Mouse (Mus musculus): Measurements from ENCODE around the gene B4galt3. TPM values are rescaled to one million over a fixed set of nuclear protein-coding genes. Genes with fewer than 3 reads are reported as not detected.

The B4galt3 gene
- polyA plus RNA-seq, 1 experiment from 2014 or later = 92.6 TPM

GRCm38 (mm10) chr1:171271196-171271595, 1.1 kb downstream of the B4galt3 start:
- Histone ChIP-seq H3K36me3 (ENCODE audit: control insufficient read depth, insufficient read depth, low read length) (peaks cover 31% of the 10 kb centered on the region), H3K27me3 (ENCODE audit: control insufficient read depth, insufficient read depth, low read depth, low read length) (no peaks in the 10 kb centered on the region), H3K4me3 (ENCODE audit: low read length) (peak overlapping the region; percentile 77), H3K27ac (ENCODE audit: low read length) (peak overlapping the region; percentile 80), H3K4me1 (replicated peaks; ENCODE audit: control insufficient read depth, insufficient read depth, low read length) (peaks cover 15% of the 10 kb centered on the region), H3K9ac (ENCODE audit: low read length) (peak overlapping the region; percentile 81), H3K9me3 (ENCODE audit: control insufficient read depth, low read length) (no peaks in the 10 kb centered on the region), H3K4me2 (ENCODE audit: low read depth, low read length) (peak overlapping the region; percentile 73)
- 25% methylated on average over 9 of the region's 9 CpGs for WGBS
- ATAC-seq (ENCODE audit: low read depth) = no peak

- peak overlapping the region; percentile 73 for H3K4me2 ChIP-seq (ENCODE audit: low read depth, low read length)
- 52% methylated on average over 10 of the region's 10 CpGs for WGBS
- peaks cover 15% of the 10 kb centered on the region for H3K4me1 ChIP-seq (replicated peaks; ENCODE audit: control insufficient read depth, insufficient read depth, low read length)
- H3K9ac ChIP-seq (ENCODE audit: low read length) = peak overlapping the region; percentile 81; the same call in 1 of the 2 replicates
- H3K27me3 ChIP-seq (ENCODE audit: control insufficient read depth, insufficient read depth, low read depth, low read length) = no peaks in the 10 kb centered on the region
- H3K27ac ChIP-seq (ENCODE audit: low read length) = peak overlapping the region; percentile 80
- H3K9me3 ChIP-seq (ENCODE audit: control insufficient read depth, low read length) = no peaks in the 10 kb centered on the region
- H3K4me3 ChIP-seq (ENCODE audit: low read length) = peak overlapping the region; percentile 77
- peaks cover 36% of the 10 kb centered on the region for H3K36me3 ChIP-seq (ENCODE audit: control insufficient read depth, insufficient read depth, low read length)
- ATAC-seq (ENCODE audit: low read depth) = no peak
These were observed 1.5 kb downstream of the B4galt3 start for GRCm38 (mm10) chr1:171271622-171272021.

GRCm38 (mm10) chr1:171272086-171272485, 2.0 kb downstream of the B4galt3 start:
- Histone ChIP-seq H3K4me1 (replicated peaks; ENCODE audit: control insufficient read depth, insufficient read depth, low read length) (peaks cover 15% of the 10 kb centered on the region), H3K9me3 (ENCODE audit: control insufficient read depth, low read length) (no peaks in the 10 kb centered on the region), H3K4me2 (ENCODE audit: low read depth, low read length) (peak overlapping the region; percentile 73), H3K4me3 (ENCODE audit: low read length) (no peak overlapping the region; the same call in 1 of the 2 replicates), H3K9ac (ENCODE audit: low read length) (no peak overlapping the region; the same call in 1 of the 2 replicates), H3K36me3 (ENCODE audit: control insufficient read depth, insufficient read depth, low read length) (peaks cover 40% of the 10 kb centered on the region), H3K27me3 (ENCODE audit: control insufficient read depth, insufficient read depth, low read depth, low read length) (no peaks in the 10 kb centered on the region), H3K27ac (ENCODE audit: low read length) (peak overlapping the region; percentile 80; the same call in 1 of the 2 replicates)
- no peak for ATAC-seq (ENCODE audit: low read depth)
- whole genome bisulfite sequencing = 82% methylated on average over 3 of the region's 3 CpGs

GRCm38 (mm10) chr1:171274171-171274570, 4.0 kb downstream of the B4galt3 start:
- WGBS = 87% methylated on average over 12 of the region's 12 CpGs
- peaks cover 15% of the 10 kb centered on the region for H3K4me1 ChIP-seq (replicated peaks; ENCODE audit: control insufficient read depth, insufficient read depth, low read length)
- no peak for ATAC-seq (ENCODE audit: low read depth)

GRCm38 (mm10) chr1:171275144-171275734, 5.1 kb downstream of the B4galt3 start:
- Histone ChIP-seq H3K4me1 (replicated peaks; ENCODE audit: control insufficient read depth, insufficient read depth, low read length) (peaks cover 20% of the 10 kb centered on the region), H3K4me2 (ENCODE audit: low read depth, low read length) (no peak overlapping the region), H3K27me3 (ENCODE audit: control insufficient read depth, insufficient read depth, low read depth, low read length) (no peaks in the 10 kb centered on the region), H3K4me3 (ENCODE audit: low read length) (no peak overlapping the region), H3K9me3 (ENCODE audit: control insufficient read depth, low read length) (no peaks in the 10 kb centered on the region), H3K9ac (ENCODE audit: low read length) (no peak overlapping the region), H3K27ac (ENCODE audit: low read length) (no peak overlapping the region), H3K36me3 (ENCODE audit: control insufficient read depth, insufficient read depth, low read length) (peaks cover 47% of the 10 kb centered on the region)
- WGBS = 74% methylated on average over 11 of the region's 11 CpGs
- ATAC-seq (ENCODE audit: low read depth) = no peak

More at GRCm38 (mm10) chr1:171274171-171274570, 4.0 kb downstream of the B4galt3 start:
- H3K36me3 ChIP-seq (ENCODE audit: control insufficient read depth, insufficient read depth, low read length) = peaks cover 47% of the 10 kb centered on the region
- H3K27me3 ChIP-seq (ENCODE audit: control insufficient read depth, insufficient read depth, low read depth, low read length) = no peaks in the 10 kb centered on the region
- no peak overlapping the region for H3K4me3 ChIP-seq (ENCODE audit: low read length)
- no peak overlapping the region for H3K4me2 ChIP-seq (ENCODE audit: low read depth, low read length)
- no peak overlapping the region for H3K9ac ChIP-seq (ENCODE audit: low read length)
- H3K27ac ChIP-seq (ENCODE audit: low read length) = no peak overlapping the region
- H3K9me3 ChIP-seq (ENCODE audit: control insufficient read depth, low read length) = no peaks in the 10 kb centered on the region

- Histone ChIP-seq H3K9ac (ENCODE audit: low read length) (no peak overlapping the region), H3K36me3 (ENCODE audit: control insufficient read depth, insufficient read depth, low read length) (peaks cover 47% of the 10 kb centered on the region), H3K4me2 (ENCODE audit: low read depth, low read length) (no peak overlapping the region), H3K4me3 (ENCODE audit: low read length) (no peak overlapping the region), H3K27ac (ENCODE audit: low read length) (no peak overlapping the region), H3K27me3 (ENCODE audit: control insufficient read depth, insufficient read depth, low read depth, low read length) (no peaks in the 10 kb centered on the region), H3K9me3 (ENCODE audit: control insufficient read depth, low read length) (no peaks in the 10 kb centered on the region), H3K4me1 (replicated peaks; ENCODE audit: control insufficient read depth, insufficient read depth, low read length) (peaks cover 17% of the 10 kb centered on the region)
- 87% methylated on average over 14 of the region's 14 CpGs for WGBS
- ATAC-seq (ENCODE audit: low read depth) = no peak
These were observed 6.1 kb downstream of the B4galt3 start for GRCm38 (mm10) chr1:171276110-171276748.

GRCm38 (mm10) chr1:171277736-171278135, 7.6 kb downstream of the B4galt3 start:
- H3K4me3 ChIP-seq (ENCODE audit: low read length) = no peak overlapping the region
- ATAC-seq (ENCODE audit: low read depth) = no peak
- peaks cover 45% of the 10 kb centered on the region for H3K36me3 ChIP-seq (ENCODE audit: control insufficient read depth, insufficient read depth, low read length)
- no peak overlapping the region for H3K4me2 ChIP-seq (ENCODE audit: low read depth, low read length)
- H3K9ac ChIP-seq (ENCODE audit: low read length) = no peak overlapping the region
- H3K4me1 ChIP-seq (replicated peaks; ENCODE audit: control insufficient read depth, insufficient read depth, low read length) = peaks cover 8% of the 10 kb centered on the region
- no peak overlapping the region for H3K27ac ChIP-seq (ENCODE audit: low read length)
- no peaks in the 10 kb centered on the region for H3K27me3 ChIP-seq (ENCODE audit: control insufficient read depth, insufficient read depth, low read depth, low read length)
- 86% methylated on average over 10 of the region's 10 CpGs for WGBS
- no peaks in the 10 kb centered on the region for H3K9me3 ChIP-seq (ENCODE audit: control insufficient read depth, low read length)

GRCm38 (mm10) chr1:171278436-171278835, 8.3 kb downstream of the B4galt3 start:
- Histone ChIP-seq H3K4me2 (ENCODE audit: low read depth, low read length) (no peak overlapping the region), H3K36me3 (ENCODE audit: control insufficient read depth, insufficient read depth, low read length) (peaks cover 44% of the 10 kb centered on the region), H3K4me1 (replicated peaks; ENCODE audit: control insufficient read depth, insufficient read depth, low read length) (peaks cover 8% of the 10 kb centered on the region), H3K27ac (ENCODE audit: low read length) (no peak overlapping the region), H3K4me3 (ENCODE audit: low read length) (no peak overlapping the region), H3K9me3 (ENCODE audit: control insufficient read depth, low read length) (no peaks in the 10 kb centered on the region), H3K9ac (ENCODE audit: low read length) (no peak overlapping the region), H3K27me3 (ENCODE audit: control insufficient read depth, insufficient read depth, low read depth, low read length) (no peaks in the 10 kb centered on the region)
- ATAC-seq (ENCODE audit: low read depth) = no peak
- WGBS = 93% methylated on average over 8 of the region's 8 CpGs

- H3K4me2 ChIP-seq (ENCODE audit: low read depth, low read length) = no peak overlapping the region
- peaks cover 40% of the 10 kb centered on the region for H3K36me3 ChIP-seq (ENCODE audit: control insufficient read depth, insufficient read depth, low read length)
These were observed 9.0 kb downstream of the B4galt3 start for GRCm38 (mm10) chr1:171279012-171279705.

More at GRCm38 (mm10) chr1:171279012-171279705, 9.0 kb downstream of the B4galt3 start:
- Histone ChIP-seq H3K27ac (ENCODE audit: low read length) (no peak overlapping the region), H3K27me3 (ENCODE audit: control insufficient read depth, insufficient read depth, low read depth, low read length) (no peaks in the 10 kb centered on the region), H3K4me1 (replicated peaks; ENCODE audit: control insufficient read depth, insufficient read depth, low read length) (peaks cover 8% of the 10 kb centered on the region), H3K9ac (ENCODE audit: low read length) (no peak overlapping the region), H3K4me3 (ENCODE audit: low read length) (no peak overlapping the region), H3K9me3 (ENCODE audit: control insufficient read depth, low read length) (no peaks in the 10 kb centered on the region)
- 82% methylated on average over 14 of the region's 14 CpGs for WGBS
- ATAC-seq (ENCODE audit: low read depth) = no peak
